Comparison of ENCODE assay signal across 27 mouse cellular contexts in genomic region chr7:137239542-137240133, GRCm38 (mm10).
DNase-seq lines count a peak whose midpoint lies in the region; ATAC-seq and TF ChIP-seq lines count a peak whose summit lies in the region.
"Had no signal": no experiment of that assay in that cellular context is flagged by ENCODE, and none has a peak within 500 bp of the region (broad histone marks: within the 10 kb centered on the region; RNA-seq: fewer than 3 reads in every experiment).

No protein-coding gene starts in this region.

- no peak overlapping the region for H3K4me3 ChIP-seq in midbrain, embryonic 12.5 days
- no peak overlapping the region for H3K4me3 ChIP-seq in midbrain, postnatal 0 days (ENCODE audit: low read depth, low read length)
- H3K4me3 ChIP-seq in neural tube, embryonic 13.5 days: no peak overlapping the region
- no peak overlapping the region for H3K4me3 ChIP-seq in gastrocnemius, adult 2 months
- H3K4me3 ChIP-seq: forebrain, embryonic 13.5 days had no signal

- no peaks in the 10 kb centered on the region; the same call in 1 of the 2 replicates for H3K27me3 ChIP-seq in midbrain, embryonic 12.5 days
- H3K27me3 ChIP-seq in midbrain, postnatal 0 days (ENCODE audit: insufficient read depth, low read length): no peaks in the 10 kb centered on the region
- H3K27me3 ChIP-seq in neural tube, embryonic 13.5 days: no peaks in the 10 kb centered on the region

- no peak for DNase-seq in midbrain, postnatal 0 days (ENCODE audit: low spot score)
- peak; percentile 66 for DNase-seq in retina, postnatal 1 day
- no peak for DNase-seq in retina, embryonic 14.5 days (ENCODE audit: low spot score)
- DNase-seq in gastrocnemius, adult 2 months: no peak
- no peak for DNase-seq in cerebellum, adult 11-12 months
- DNase-seq: adrenal gland, postnatal 14 days; cerebellum, adult 2 months; cerebellum, postnatal 14 days; gastrocnemius, postnatal 14 days; heart, postnatal 14 days; kidney, adult 9 months; kidney, postnatal 10 days; layer of hippocampus, postnatal 36 days; liver; lung, adult 2 months; lung, postnatal 10 days; right cerebral cortex, postnatal 4 days; thymus, adult 18-20 months; thymus, postnatal 36 days had no signal

- H3K27ac ChIP-seq in midbrain, embryonic 12.5 days (replicated peaks): peak overlapping the region; percentile 39; the same call in 1 of the 2 replicates
- H3K27ac ChIP-seq in midbrain, postnatal 0 days (ENCODE audit: low read depth, low read length): no peak overlapping the region
- H3K27ac ChIP-seq in neural tube, embryonic 13.5 days (replicated peaks): peak overlapping the region; percentile 93
- H3K27ac ChIP-seq in gastrocnemius, adult 2 months: no peak overlapping the region
- H3K27ac ChIP-seq: forebrain, embryonic 13.5 days; liver, embryonic 14.5 days; macrophage; stomach, postnatal 0 days had no signal

- TF ChIP-seq CTCF in midbrain, postnatal 0 days (IDR thresholded peaks at IDR 0.05): no peak
- TF ChIP-seq CTCF in gastrocnemius, adult 2 months (IDR thresholded peaks at IDR 0.05): no peak

- H3K4me1 ChIP-seq in midbrain, embryonic 12.5 days: peaks cover 52% of the 10 kb centered on the region
- peaks cover 10% of the 10 kb centered on the region for H3K4me1 ChIP-seq in midbrain, postnatal 0 days (ENCODE audit: insufficient read depth, low read length)
- peaks cover 83% of the 10 kb centered on the region for H3K4me1 ChIP-seq in neural tube, embryonic 13.5 days (replicated peaks)

- 64% methylated on average over 5 of the region's 5 CpGs for WGBS in midbrain, embryonic 12.5 days
- WGBS in midbrain, postnatal 0 days: 68% methylated on average over 5 of the region's 5 CpGs
- 22% methylated on average over 5 of the region's 5 CpGs for WGBS in neural tube, embryonic 13.5 days

- no peaks in the 10 kb centered on the region for H3K9me3 ChIP-seq in midbrain, embryonic 12.5 days
- H3K9me3 ChIP-seq in midbrain, postnatal 0 days (ENCODE audit: low read length): no peaks in the 10 kb centered on the region
- no peaks in the 10 kb centered on the region for H3K9me3 ChIP-seq in neural tube, embryonic 13.5 days
- H3K9me3 ChIP-seq: forebrain, embryonic 13.5 days had no signal

- intact Hi-C loops in gastrocnemius, adult 2 months (cut with DNase I): loop anchor here (10.0 kb wide), 1 partner anchor 755 kb away; no protein-coding TSS in a partner anchor

- H3K36me3 ChIP-seq in midbrain, embryonic 12.5 days: peaks cover 11% of the 10 kb centered on the region
- H3K36me3 ChIP-seq in midbrain, postnatal 0 days (ENCODE audit: insufficient read depth, low read length): no peaks in the 10 kb centered on the region
- peaks cover 14% of the 10 kb centered on the region for H3K36me3 ChIP-seq in neural tube, embryonic 13.5 days

- no peak for ATAC-seq in midbrain, embryonic 12.5 days (ENCODE audit: low FRiP score, low read depth)
- ATAC-seq in midbrain, postnatal 0 days (ENCODE audit: low FRiP score): no peak
- ATAC-seq in neural tube, embryonic 13.5 days (ENCODE audit: low read depth): peak; percentile 68
- ATAC-seq: CD4-positive, CD25-positive, alpha-beta regulatory T cell, adult 4 months; forebrain, embryonic 13.5 days; intestine, postnatal 0 days had no signal

- no peak overlapping the region for H3K9ac ChIP-seq in midbrain, embryonic 12.5 days (replicated peaks)
- H3K9ac ChIP-seq in midbrain, postnatal 0 days (replicated peaks; ENCODE audit: low read length, poor library complexity, severe bottlenecking): no peak overlapping the region
- 0 out of 2 replicates have a peak overlapping the region, but pooled peaks have one; percentile 44 for H3K9ac ChIP-seq in neural tube, embryonic 13.5 days
- H3K9ac ChIP-seq: forebrain, embryonic 13.5 days; liver, embryonic 14.5 days had no signal

- no peak overlapping the region for H3K4me2 ChIP-seq in midbrain, embryonic 12.5 days (replicated peaks)
- no peak overlapping the region for H3K4me2 ChIP-seq in midbrain, postnatal 0 days (ENCODE audit: low read depth, low read length, poor library complexity, severe bottlenecking)
- no peak overlapping the region for H3K4me2 ChIP-seq in neural tube, embryonic 13.5 days
- H3K4me2 ChIP-seq: forebrain, embryonic 13.5 days had no signal

Comparison
In these comparisons a context has a peak if more than half of its experiments do, and no peak if none do; other contexts are left out.
1. H3K27ac ChIP-seq: peak in midbrain, embryonic 12.5 days (single experiment) and neural tube, embryonic 13.5 days (single experiment); none in midbrain, postnatal 0 days (single experiment) and gastrocnemius, adult 2 months (single experiment).